Mouse (Mus musculus): Measurements from ENCODE around the gene Dnajb9. TPM values are rescaled to one million over a fixed set of nuclear protein-coding genes. Genes with fewer than 3 reads are reported as not detected.
"Not testable (repeated sequence)": the region's sequence is repeated elsewhere in the genome, so short reads cannot be mapped to it uniquely, and the experiment has no call there.

Dnajb9 gene
- polyA plus RNA-seq (2016; fragmentation: Nextera tagmentation; extraction: Ambion mirVana): 16.0 and 16.8 TPM in 2 replicates

GRCm38 (mm10) chr12:44209824-44210752 is at the start of gene Dnajb9:
Gene Dnajb9 (minus strand): TSS chr12:44210326.
- H3K27me3 ChIP-seq (replicated peaks; ENCODE audit: low read depth, poor library complexity, severe bottlenecking): no peaks in the 10 kb centered on the region
- peak; percentile 99 for DNase-seq (ENCODE audit: low spot score)
- WGBS: under 1% methylated on average over 77 of the region's 77 CpGs
- H3K36me3 ChIP-seq (replicated peaks): peaks cover 20% of the 10 kb centered on the region
- H3K4me3 ChIP-seq: peak within 1 kb of the TSS; percentile 94
- H3K4me1 ChIP-seq: peaks cover 13% of the 10 kb centered on the region
- H3K27ac ChIP-seq (replicated peaks): peak within 1 kb of the TSS; percentile 91
- H3K9me3 ChIP-seq: no peaks in the 10 kb centered on the region

- no peak overlapping the region for H3K4me3 ChIP-seq
- no peaks in the 10 kb centered on the region for H3K4me1 ChIP-seq
- WGBS: 77% methylated on average over 9 of the region's 9 CpGs
- H3K27ac ChIP-seq (replicated peaks): no peak overlapping the region
- no peaks in the 10 kb centered on the region for H3K36me3 ChIP-seq (replicated peaks)
- H3K9me3 ChIP-seq: no peaks in the 10 kb centered on the region
- no peak for DNase-seq (ENCODE audit: low spot score)
- no peaks in the 10 kb centered on the region for H3K27me3 ChIP-seq (replicated peaks; ENCODE audit: low read depth, poor library complexity, severe bottlenecking)
These were observed 38.3 kb upstream of the Dnajb9 start for GRCm38 (mm10) chr12:44248309-44248977.

GRCm38 (mm10) chr12:44245739-44246138 is 35.6 kb upstream of the Dnajb9 start:
- H3K36me3 ChIP-seq (replicated peaks): no peaks in the 10 kb centered on the region
- H3K4me1 ChIP-seq: no peaks in the 10 kb centered on the region
- no peak overlapping the region for H3K27ac ChIP-seq (replicated peaks)
- H3K9me3 ChIP-seq: no peaks in the 10 kb centered on the region
- 89% methylated on average over 3 of the region's 3 CpGs for WGBS
- H3K4me3 ChIP-seq: no peak overlapping the region
- DNase-seq (ENCODE audit: low spot score): no peak
- no peaks in the 10 kb centered on the region for H3K27me3 ChIP-seq (replicated peaks; ENCODE audit: low read depth, poor library complexity, severe bottlenecking)

- DNase-seq (ENCODE audit: low spot score): no peak
- no peaks in the 10 kb centered on the region for H3K27me3 ChIP-seq (replicated peaks; ENCODE audit: low read depth, poor library complexity, severe bottlenecking)
- H3K27ac ChIP-seq (replicated peaks): no peak overlapping the region
- no peaks in the 10 kb centered on the region for H3K9me3 ChIP-seq
- no peaks in the 10 kb centered on the region for H3K36me3 ChIP-seq (replicated peaks)
- WGBS: 89% methylated on average over 4 of the region's 4 CpGs
- H3K4me3 ChIP-seq: no peak overlapping the region
- no peaks in the 10 kb centered on the region for H3K4me1 ChIP-seq
These were observed 32.3 kb upstream of the Dnajb9 start for GRCm38 (mm10) chr12:44242407-44242806.

GRCm38 (mm10) chr12:44241090-44241489 is 31.0 kb upstream of the Dnajb9 start:
- no peaks in the 10 kb centered on the region for H3K4me1 ChIP-seq
- no peaks in the 10 kb centered on the region for H3K27me3 ChIP-seq (replicated peaks; ENCODE audit: low read depth, poor library complexity, severe bottlenecking)
- H3K36me3 ChIP-seq (replicated peaks): no peaks in the 10 kb centered on the region
- 78% methylated on average over 7 of the region's 7 CpGs for WGBS
- no peak overlapping the region for H3K27ac ChIP-seq (replicated peaks)
- no peaks in the 10 kb centered on the region for H3K9me3 ChIP-seq
- no peak for DNase-seq (ENCODE audit: low spot score)
- no peak overlapping the region for H3K4me3 ChIP-seq

GRCm38 (mm10) chr12:44224650-44225049 is 14.5 kb upstream of the Dnajb9 start:
- no peak overlapping the region for H3K27ac ChIP-seq (replicated peaks)
- no peaks in the 10 kb centered on the region for H3K9me3 ChIP-seq
- 76% methylated on average over 3 of the region's 3 CpGs for WGBS
- peaks cover 11% of the 10 kb centered on the region; the same call in 1 of the 2 replicates for H3K27me3 ChIP-seq (replicated peaks; ENCODE audit: low read depth, poor library complexity, severe bottlenecking)
- DNase-seq (ENCODE audit: low spot score): no peak
- H3K4me3 ChIP-seq: no peak overlapping the region
- H3K4me1 ChIP-seq: 0 out of 2 replicates have a peak, but pooled peaks cover 4% of the 10 kb centered on the region
- H3K36me3 ChIP-seq (replicated peaks): no peaks in the 10 kb centered on the region

- Histone ChIP-seq H3K27ac (replicated peaks) (no peak overlapping the region), H3K36me3 (replicated peaks) (no peaks in the 10 kb centered on the region), H3K4me1 (0 out of 2 replicates have a peak, but pooled peaks cover 4% of the 10 kb centered on the region), H3K27me3 (replicated peaks; ENCODE audit: low read depth, poor library complexity, severe bottlenecking) (peaks cover 11% of the 10 kb centered on the region; the same call in 1 of the 2 replicates), H3K4me3 (no peak overlapping the region), H3K9me3 (no peaks in the 10 kb centered on the region)
- DNase-seq (ENCODE audit: low spot score): no peak
- 70% methylated on average over 3 of the region's 3 CpGs for WGBS
These were observed 12.9 kb upstream of the Dnajb9 start for GRCm38 (mm10) chr12:44223044-44223443.

GRCm38 (mm10) chr12:44221651-44222356 is 11.7 kb upstream of the Dnajb9 start:
- Histone ChIP-seq H3K4me3 (peak overlapping the region; percentile 75), H3K9me3 (no peaks in the 10 kb centered on the region), H3K27ac (replicated peaks) (peak overlapping the region; percentile 83), H3K36me3 (replicated peaks) (no peaks in the 10 kb centered on the region), H3K27me3 (replicated peaks; ENCODE audit: low read depth, poor library complexity, severe bottlenecking) (peaks cover 11% of the 10 kb centered on the region; the same call in 1 of the 2 replicates), H3K4me1 (0 out of 2 replicates have a peak, but pooled peaks cover 4% of the 10 kb centered on the region)
- WGBS: 2% methylated on average over 89 of the region's 89 CpGs
- DNase-seq (ENCODE audit: low spot score): peak; percentile 61

- not testable (repeated sequence) for H3K9me3 ChIP-seq; DNase-seq (ENCODE audit: low spot score); H3K4me1 ChIP-seq; H3K36me3 ChIP-seq (replicated peaks)
- H3K27me3 ChIP-seq (replicated peaks; ENCODE audit: low read depth, poor library complexity, severe bottlenecking): peaks cover 11% of the 10 kb centered on the region; the same call in 1 of the 2 replicates
- H3K4me3 ChIP-seq: peak within 1 kb of the TSS; percentile 75
- 96% methylated on average over 2 of the region's 2 CpGs for WGBS
- peak within 1 kb of the TSS; percentile 83 for H3K27ac ChIP-seq (replicated peaks)
These were observed 10.9 kb upstream of the Dnajb9 start, which contains the start of gene Pnpla8 for GRCm38 (mm10) chr12:44221070-44221469. Gene Pnpla8 (plus strand): TSS chr12:44221370.

- WGBS: 92% methylated on average over 3 of the region's 3 CpGs
- H3K36me3 ChIP-seq (replicated peaks): peaks cover 5% of the 10 kb centered on the region; the same call in 1 of the 2 replicates
- DNase-seq (ENCODE audit: low spot score): no peak
- H3K4me3 ChIP-seq: no peak overlapping the region
- H3K27me3 ChIP-seq (replicated peaks; ENCODE audit: low read depth, poor library complexity, severe bottlenecking): no peaks in the 10 kb centered on the region
- peaks cover 13% of the 10 kb centered on the region for H3K4me1 ChIP-seq
- H3K27ac ChIP-seq (replicated peaks): no peak overlapping the region
- H3K9me3 ChIP-seq: no peaks in the 10 kb centered on the region
These were observed 1.4 kb upstream of the Dnajb9 start for GRCm38 (mm10) chr12:44211555-44211954.

GRCm38 (mm10) chr12:44209141-44209823 is 844 bp downstream of the Dnajb9 start:
- Histone ChIP-seq H3K27me3 (replicated peaks; ENCODE audit: low read depth, poor library complexity, severe bottlenecking) (no peaks in the 10 kb centered on the region), H3K4me1 (peaks cover 13% of the 10 kb centered on the region), H3K27ac (replicated peaks) (peak overlapping the region; percentile 91), H3K9me3 (no peaks in the 10 kb centered on the region), H3K4me3 (peak overlapping the region; percentile 94), H3K36me3 (replicated peaks) (peaks cover 25% of the 10 kb centered on the region)
- no peak for DNase-seq (ENCODE audit: low spot score)
- under 1% methylated on average over 37 of the region's 37 CpGs for WGBS

Measured in embryonic facial prominence, embryonic 10.5 days (tissue).